Mouse (Mus musculus) liver, postnatal 0 days (tissue): ENCODE measurements around the gene Atp23.

Experiments used
- CTCF ChIP-seq: sonication (generic); IDR thresholded peaks from 2 replicates; pipeline ENCODE4 v1.5.1; 2016; ENCODE audit warnings: antibody characterized with exemption, low read depth
- EP300 ChIP-seq: IDR thresholded peaks from 2 replicates; pipeline ENCODE4 v1.6.1; 2016; ENCODE audit warnings: antibody characterized with exemption, low read depth, mild to moderate bottlenecking

DNA sequence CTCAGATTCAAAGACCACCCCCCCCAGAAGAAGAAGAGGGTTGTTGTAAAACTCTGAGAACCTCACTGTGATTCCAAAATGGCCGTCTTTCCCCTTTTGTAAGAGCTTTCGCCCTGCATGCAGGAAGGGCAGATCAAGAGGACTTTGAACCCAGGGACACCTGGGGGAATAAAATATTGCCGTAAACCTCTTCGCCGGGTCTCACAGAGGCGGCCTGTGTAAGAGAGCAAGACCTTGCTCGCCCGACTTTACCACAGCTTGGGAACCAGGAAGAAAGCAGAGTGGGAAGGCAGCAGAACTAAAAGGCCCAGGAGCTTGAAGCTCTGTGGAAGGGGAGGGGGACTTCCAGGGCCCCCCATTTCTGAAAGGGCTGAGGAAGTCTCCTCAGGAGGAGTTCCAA is 34.0 kb upstream of the Atp23 start:
- no peak for TF ChIP-seq CTCF
- TF ChIP-seq EP300: no peak
